Mouse (Mus musculus) spleen, postnatal 14 days (tissue): ENCODE results near the gene Olfr434.
"Not testable (repeated sequence)": the region's sequence is repeated elsewhere in the genome, so short reads cannot be mapped to it uniquely, and the experiment has no call there.

Source experiments
- DNase-seq, 2 experiments: peaks; one replicate each; pipeline ENCODE4 v3.0.0; 2021 to 2022; ENCODE audit warnings: low spot score in 2 of 2

Olfr434 gene

DNA sequence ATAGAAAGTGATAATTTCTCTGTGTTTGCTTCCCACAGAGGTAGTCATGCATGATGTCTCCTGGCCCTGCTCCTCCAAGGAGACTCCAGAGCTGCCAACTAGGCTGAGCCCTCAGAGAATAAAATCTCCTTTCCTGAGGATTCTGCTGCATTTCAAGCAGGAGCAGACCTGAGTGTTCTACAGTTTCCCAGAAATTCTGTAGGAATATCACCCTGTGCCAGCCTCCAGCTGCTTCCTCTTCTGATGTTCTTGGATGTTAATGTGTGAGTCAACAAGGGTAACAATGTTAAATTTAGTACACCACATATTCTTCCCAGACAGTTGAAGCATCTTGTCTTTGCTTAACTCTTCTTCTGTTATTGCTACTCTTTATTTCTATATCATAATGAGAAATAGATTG is at the start of gene Olfr434:
TSS of gene Olfr434 (plus strand) at position 149 of the 400 bp plus-strand sequence.
- not testable (repeated sequence) for DNase-seq

DNA sequence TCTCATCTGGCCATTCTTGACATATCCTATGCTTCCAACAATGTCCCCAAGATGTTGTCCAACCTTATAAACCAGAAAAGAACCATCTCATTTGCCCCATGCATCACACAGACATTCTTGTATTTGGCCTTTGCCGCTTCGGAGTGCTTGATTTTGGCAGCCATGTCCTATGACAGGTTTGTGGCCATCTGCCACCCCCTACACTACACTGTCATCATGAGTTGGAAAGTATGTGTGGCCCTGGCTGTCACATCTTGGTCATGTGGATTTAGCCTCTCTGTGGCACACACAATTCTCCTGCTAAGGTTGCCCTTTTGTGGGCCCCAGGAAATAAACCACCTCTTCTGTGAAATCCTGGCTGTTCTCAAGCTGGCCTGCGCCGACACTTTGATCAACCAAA is 45.6 kb upstream of the Olfr434 start:
- DNase-seq: no peak

GRCm38 (mm10) chr6:43171840-43172239 is 41.0 kb upstream of the Olfr434 start, which contains the start of gene Olfr13:
Gene Olfr13 (plus strand): TSS chr6:43172140.
- no peak for DNase-seq

GRCm38 (mm10) chr6:43178129-43178528 is 34.7 kb upstream of the Olfr434 start:
- DNase-seq: no peak

DNA sequence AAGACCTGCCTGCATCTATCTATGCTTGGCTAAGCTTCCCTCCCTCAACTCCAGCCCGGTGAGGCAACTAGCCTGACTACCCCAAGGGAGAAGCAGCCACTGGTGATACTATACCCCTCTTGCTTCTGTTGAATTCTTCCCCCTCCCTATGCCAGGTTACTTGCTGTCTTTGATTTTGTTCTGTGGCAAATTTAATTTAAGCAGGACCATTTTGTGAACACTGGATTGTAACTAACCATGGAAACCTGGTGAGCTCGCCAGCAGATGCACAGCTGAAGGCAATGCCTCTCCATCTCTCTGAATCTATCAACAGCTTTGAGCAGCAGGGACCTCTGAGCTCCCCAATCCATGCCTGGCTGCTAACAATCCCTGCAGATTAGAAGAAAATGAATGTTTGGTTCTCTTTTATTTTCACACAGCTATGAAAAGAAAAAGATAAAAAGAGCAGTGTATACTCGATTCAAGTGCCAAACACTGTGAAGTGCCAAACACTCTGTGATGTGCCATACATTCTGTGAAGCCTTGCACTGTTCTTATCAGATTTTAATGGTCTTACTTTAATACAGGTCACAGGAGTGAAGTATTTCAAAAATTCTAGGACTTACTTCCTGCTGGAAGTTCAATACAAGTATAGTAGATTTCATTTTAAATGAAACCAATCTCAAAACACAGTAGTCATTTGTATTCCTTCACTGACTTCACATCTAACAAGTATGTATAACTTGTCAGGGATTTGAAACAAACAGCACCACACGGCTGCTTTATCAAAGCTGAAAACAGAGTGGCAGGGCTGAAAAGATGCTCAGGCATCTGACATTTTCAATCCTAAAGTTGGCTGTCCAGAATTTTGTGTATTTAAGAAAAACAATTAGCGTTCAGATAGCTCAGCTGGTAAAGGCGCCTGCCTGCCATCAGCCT is 34.0 kb upstream of the Olfr434 start:
- no peak for DNase-seq

GRCm38 (mm10) chr6:43190986-43191385 is 21.8 kb upstream of the Olfr434 start:
- DNase-seq: no peak

GRCm38 (mm10) chr6:43196781-43197180 is 16.0 kb upstream of the Olfr434 start, which contains the start of gene Olfr435:
Gene Olfr435 (plus strand): TSS chr6:43197146.
- no peak for DNase-seq

DNA sequence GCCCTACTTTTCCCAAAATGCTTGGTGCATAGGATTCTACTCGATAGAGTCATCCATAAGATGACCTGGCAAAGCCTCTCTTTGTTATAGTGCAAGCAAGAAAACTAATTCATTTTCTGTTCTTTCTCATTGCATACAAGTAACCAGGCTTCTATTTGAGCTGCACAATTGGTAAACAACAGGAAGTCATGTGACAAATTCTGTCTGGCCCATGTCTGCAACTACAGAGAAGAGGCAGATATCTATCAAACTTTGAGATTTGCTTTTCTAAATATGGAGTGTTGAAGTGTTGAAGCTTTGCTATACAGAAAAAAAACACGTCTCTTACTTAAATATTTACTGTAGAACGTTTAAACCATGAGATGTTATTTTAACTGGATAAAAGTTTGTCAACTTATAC is 14.7 kb upstream of the Olfr434 start:
- DNase-seq: no peak

GRCm38 (mm10) chr6:43202786-43203185 is 10.0 kb upstream of the Olfr434 start:
- no peak for DNase-seq

- no peak for DNase-seq
Measured at GRCm38 (mm10) chr6:43205355-43205754, 7.5 kb upstream of the Olfr434 start.

DNA sequence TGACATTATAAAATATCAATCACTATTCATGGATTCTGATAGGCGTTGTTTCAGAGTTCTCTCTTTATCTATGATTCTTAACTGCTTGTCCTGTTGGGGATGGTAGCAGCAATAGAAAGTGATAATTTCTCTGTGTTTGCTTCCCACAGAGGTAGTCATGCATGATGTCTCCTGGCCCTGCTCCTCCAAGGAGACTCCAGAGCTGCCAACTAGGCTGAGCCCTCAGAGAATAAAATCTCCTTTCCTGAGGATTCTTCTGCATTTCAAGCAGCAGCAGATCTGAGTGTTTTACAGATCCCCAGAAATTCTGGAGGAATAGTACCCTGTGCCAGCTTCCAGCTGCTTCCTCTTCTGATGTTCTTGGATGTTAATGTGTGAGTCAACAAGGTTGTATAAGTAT is 18.4 kb downstream of the Olfr434 start, which contains the start of gene Olfr47:
TSS of gene Olfr47 (plus strand) at position 275 of the 400 bp plus-strand sequence.
- DNase-seq: not testable (repeated sequence)

DNA sequence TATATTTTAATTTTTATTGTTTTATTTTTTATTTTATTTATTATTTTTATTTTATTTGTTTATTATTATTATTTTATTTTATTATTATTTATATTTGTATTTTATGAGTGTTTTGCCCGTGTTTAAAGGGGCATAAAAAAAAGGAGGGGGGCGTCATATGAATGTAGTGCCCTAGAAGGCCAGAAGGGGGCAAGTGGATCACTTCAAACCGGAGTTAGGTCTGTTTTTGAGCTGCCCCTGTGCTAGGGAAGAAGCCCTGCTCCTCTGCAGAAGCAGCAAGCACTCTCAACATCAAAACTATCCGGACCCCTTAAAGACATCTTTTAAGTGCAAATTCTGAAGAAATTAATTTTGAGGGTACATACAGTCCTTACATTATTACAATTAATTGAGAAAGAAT is 29.2 kb downstream of the Olfr434 start:
- no peak for DNase-seq

GRCm38 (mm10) chr6:43247396-43247795 is 34.6 kb downstream of the Olfr434 start:
- no peak for DNase-seq

- DNase-seq: no peak
Measured at GRCm38 (mm10) chr6:43252994-43253393, 40.2 kb downstream of the Olfr434 start.

- no peak for DNase-seq
Measured at GRCm38 (mm10) chr6:43254193-43254926, 41.5 kb downstream of the Olfr434 start.

GRCm38 (mm10) chr6:43260756-43261155 is 47.9 kb downstream of the Olfr434 start:
- DNase-seq: no peak

- DNase-seq: peak in 1 of 2 experiments; percentile 3
Measured at GRCm38 (mm10) chr6:43265363-43266041, 52.7 kb downstream of the Olfr434 start, which contains the start of gene Arhgef5. Gene Arhgef5 (plus strand): TSS chr6:43265582.

GRCm38 (mm10) chr6:43266356-43266755 is 53.5 kb downstream of the Olfr434 start:
- no peak for DNase-seq
